Mouse (Mus musculus) MEL (cell line): ENCODE results near the gene Ubac2. TPM values are rescaled to one million over a fixed set of nuclear protein-coding genes. Genes with fewer than 3 reads are reported as not detected.

Experiments
- DNase-seq: peaks from one replicate; pipeline ENCODE4 v3.0.0; 2011; ENCODE audit warnings: low read depth, low spot score
- H3K27ac ChIP-seq: 2 replicates; pipeline ENCODE4 v1.5.1; 2012; ENCODE audit warnings: low read depth, mild to moderate bottlenecking, control low read depth, low read length, moderate library complexity; ENCODE audit not compliant: control insufficient read depth
- H3K27me3 ChIP-seq, 2 experiments: fragments of 150-350 bp in 1 of 2; sonication (generic) in 1 of 2; 2 replicates each; pipeline ENCODE4 v1.6.1; 2012; ENCODE audit warnings: low read length in 2 of 2, mild to moderate bottlenecking in 2 of 2, improper control_type of control experiment in 1 of 2, moderate library complexity in 1 of 2; ENCODE audit not compliant: insufficient read depth in 2 of 2, control insufficient read depth in 1 of 2
- H3K36me3 ChIP-seq, 2 experiments: 2 replicates each; pipeline ENCODE4 v1.6.1; 2012 to 2014; ENCODE audit warnings: low read length in 2 of 2, improper control_type of control experiment in 1 of 2, inconsistent platforms in 1 of 2, mild to moderate bottlenecking in 1 of 2; ENCODE audit not compliant: insufficient read depth in 2 of 2, control insufficient read depth in 1 of 2
- H3K4me1 ChIP-seq, 2 experiments: fragments of 150-350 bp in 1 of 2; sonication (generic) in 1 of 2; 2 replicates each; pipeline ENCODE4 v1.6.1; 2012; ENCODE audit warnings: low read length in 2 of 2, improper control_type of control experiment in 1 of 2, mild to moderate bottlenecking in 1 of 2; ENCODE audit not compliant: insufficient read depth in 2 of 2, control insufficient read depth in 1 of 2
- H3K4me3 ChIP-seq, 2 experiments: fragments of 150-350 bp in 1 of 2; sonication (generic) in 1 of 2; 2 replicates each; pipeline ENCODE4 v1.5.1; 2012; ENCODE audit warnings: low read depth in 2 of 2, low read length in 2 of 2, mild to moderate bottlenecking in 2 of 2, moderate library complexity in 2 of 2, control low read depth in 1 of 2, improper control_type of control experiment in 1 of 2; ENCODE audit not compliant: control insufficient read depth in 1 of 2, insufficient read depth in 1 of 2
- H3K79me2 ChIP-seq: 2 replicates; pipeline ENCODE4 v1.6.1; 2012; ENCODE audit warnings: mild to moderate bottlenecking, low read length, moderate library complexity; ENCODE audit not compliant: control insufficient read depth, poor library complexity, insufficient read depth
- H3K9ac ChIP-seq: 2 replicates; pipeline ENCODE4 v1.6.1; 2012; ENCODE audit warnings: low read depth, mild to moderate bottlenecking, control low read depth, low read length, moderate library complexity; ENCODE audit not compliant: control insufficient read depth, poor library complexity, severe bottlenecking
- H3K9me3 ChIP-seq: fragments of 150-350 bp; sonication (generic); replicated peaks from 2 replicates; pipeline ENCODE4 v1.6.1; 2012; ENCODE audit warnings: mild to moderate bottlenecking, low read length, improper control_type of control experiment, moderate library complexity; ENCODE audit not compliant: insufficient read depth
- CHD2 ChIP-seq: IDR thresholded peaks from 2 replicates; pipeline ENCODE4 v1.6.1; 2011; ENCODE audit warnings: low read length, improper control_type of control experiment
- E2F4 ChIP-seq: IDR thresholded peaks from 2 replicates; pipeline ENCODE4 v1.6.1; 2011; ENCODE audit warnings: low read depth, low read length, improper control_type of control experiment, borderline replicate concordance
- ETS1 ChIP-seq: IDR thresholded peaks from 2 replicates; pipeline ENCODE4 v1.6.1; 2012; ENCODE audit warnings: low read depth, mild to moderate bottlenecking, inconsistent platforms, low read length, improper control_type of control experiment, moderate library complexity
- GABPA ChIP-seq: IDR thresholded peaks from 2 replicates; pipeline ENCODE4 v1.6.1; 2012; ENCODE audit warnings: low read depth, mild to moderate bottlenecking, inconsistent platforms, low read length, improper control_type of control experiment, moderate library complexity
- HCFC1 ChIP-seq: IDR thresholded peaks from 2 replicates; pipeline ENCODE4 v1.6.1; 2012; ENCODE audit warnings: low read depth, mild to moderate bottlenecking, inconsistent platforms, low read length, improper control_type of control experiment, moderate library complexity
- KAT2A ChIP-seq: conservative IDR thresholded peaks from 2 replicates; pipeline ENCODE4 v1.6.1; 2012; ENCODE audit warnings: low read depth, low read length, improper control_type of control experiment, inconsistent platforms
- MAFK ChIP-seq: IDR thresholded peaks from 2 replicates; pipeline ENCODE4 v1.6.1; 2011; ENCODE audit warnings: low read depth, mild to moderate bottlenecking, low read length, improper control_type of control experiment, borderline replicate concordance
- MAZ ChIP-seq: IDR thresholded peaks from 2 replicates; pipeline ENCODE4 v1.6.1; 2012; ENCODE audit warnings: low read depth, mild to moderate bottlenecking, inconsistent platforms, low read length, improper control_type of control experiment
- MEF2A ChIP-seq: IDR thresholded peaks from 2 replicates; pipeline ENCODE4 v1.6.1; 2014; ENCODE audit warnings: low read depth, mild to moderate bottlenecking, inconsistent platforms, low read length, improper control_type of control experiment; ENCODE audit not compliant: poor library complexity, insufficient replicate concordance, severe bottlenecking; ENCODE audit errors: extremely low read depth
- MXI1 ChIP-seq: IDR thresholded peaks from 2 replicates; pipeline ENCODE4 v1.6.1; 2011; ENCODE audit warnings: mild to moderate bottlenecking, low read depth, low read length, improper control_type of control experiment
- MYC ChIP-seq: IDR thresholded peaks from 2 replicates; pipeline ENCODE4 v1.6.1; 2011; ENCODE audit warnings: low read depth, mild to moderate bottlenecking, low read length, improper control_type of control experiment, moderate library complexity
- NELFE ChIP-seq: IDR thresholded peaks from 2 replicates; pipeline ENCODE4 v1.6.1; 2011; ENCODE audit warnings: low read depth, low read length, improper control_type of control experiment
- NRF1 ChIP-seq: IDR thresholded peaks from 2 replicates; pipeline ENCODE4 v1.6.1; 2014; ENCODE audit warnings: low read depth, mild to moderate bottlenecking, inconsistent platforms, low read length, improper control_type of control experiment, moderate library complexity; ENCODE audit not compliant: poor library complexity, insufficient read depth, severe bottlenecking
- POLR2AphosphoS2 ChIP-seq: IDR thresholded peaks from 2 replicates; pipeline ENCODE4 v1.6.1; 2011; ENCODE audit warnings: low read length, improper control_type of control experiment
- SIN3A ChIP-seq: IDR thresholded peaks from 2 replicates; pipeline ENCODE4 v1.6.1; 2012; ENCODE audit warnings: low read length, improper control_type of control experiment, inconsistent platforms
- SMC3 ChIP-seq: IDR thresholded peaks from 2 replicates; pipeline ENCODE4 v1.6.1; 2011; ENCODE audit warnings: low read depth, low read length, improper control_type of control experiment
- TAL1 ChIP-seq: IDR thresholded peaks from 2 replicates; pipeline ENCODE4 v1.6.1; 2012; ENCODE audit warnings: mild to moderate bottlenecking, inconsistent platforms, low read length, moderate library complexity, mixed read lengths
- TCF12 ChIP-seq: IDR thresholded peaks from 2 replicates; pipeline ENCODE4 v1.6.1; 2014; ENCODE audit warnings: low read depth, mild to moderate bottlenecking, inconsistent platforms, low read length, improper control_type of control experiment, moderate library complexity
- UBTF ChIP-seq: IDR thresholded peaks from 2 replicates; pipeline ENCODE4 v1.6.1; 2012; ENCODE audit warnings: low read depth, mild to moderate bottlenecking, inconsistent platforms, low read length, improper control_type of control experiment, moderate library complexity, borderline replicate concordance; ENCODE audit not compliant: insufficient read depth
- USF1 ChIP-seq: IDR thresholded peaks from 2 replicates; pipeline ENCODE4 v1.6.1; 2014; ENCODE audit warnings: low read depth, mild to moderate bottlenecking, inconsistent platforms, low read length, improper control_type of control experiment, moderate library complexity
- USF2 ChIP-seq, 2 experiments: IDR thresholded peaks; 2 replicates each; pipeline ENCODE4 v1.6.1; 2011 to 2012; ENCODE audit warnings: improper control_type of control experiment in 2 of 2, low read length in 2 of 2, borderline replicate concordance in 1 of 2, inconsistent platforms in 1 of 2, low read depth in 1 of 2, mild to moderate bottlenecking in 1 of 2; ENCODE audit not compliant: insufficient read depth in 1 of 2
- ZC3H11A ChIP-seq: IDR thresholded peaks from 2 replicates; pipeline ENCODE4 v1.6.1; 2012; ENCODE audit warnings: low read depth, mild to moderate bottlenecking, inconsistent platforms, low read length, improper control_type of control experiment
- ZNF384 ChIP-seq: IDR thresholded peaks from 2 replicates; pipeline ENCODE4 v1.6.1; 2012; ENCODE audit warnings: low read depth, mild to moderate bottlenecking, inconsistent platforms, low read length, improper control_type of control experiment
- polyA plus RNA-seq, 2 experiments: library from polyadenylated mRNA; stranded (reverse) in 1 of 2; unstranded in 1 of 2; fragments of >175 nt in 1 of 2; fragments of >200 nt in 1 of 2; gene quantifications; 2 replicates each; pipeline versions ENCODE4 v1.2.1 to v1.2.4; 2012; ENCODE audit warnings: low replicate concordance in 2 of 2, low read depth in 1 of 2; ENCODE audit not compliant: insufficient read length in 2 of 2, insufficient read depth in 1 of 2, missing spikeins in 1 of 2
- total RNA-seq: library from RNA; depleted of rRNA; stranded (reverse); fragments of 300-350 nt; gene quantifications from 2 replicates; pipeline ENCODE4 v1.2.3, GENCODE M21; 2012

Gene Ubac2
- total and polyA plus RNA-seq, 3 experiments: 32.9 to 44.8 TPM; not detected in 1

DNA sequence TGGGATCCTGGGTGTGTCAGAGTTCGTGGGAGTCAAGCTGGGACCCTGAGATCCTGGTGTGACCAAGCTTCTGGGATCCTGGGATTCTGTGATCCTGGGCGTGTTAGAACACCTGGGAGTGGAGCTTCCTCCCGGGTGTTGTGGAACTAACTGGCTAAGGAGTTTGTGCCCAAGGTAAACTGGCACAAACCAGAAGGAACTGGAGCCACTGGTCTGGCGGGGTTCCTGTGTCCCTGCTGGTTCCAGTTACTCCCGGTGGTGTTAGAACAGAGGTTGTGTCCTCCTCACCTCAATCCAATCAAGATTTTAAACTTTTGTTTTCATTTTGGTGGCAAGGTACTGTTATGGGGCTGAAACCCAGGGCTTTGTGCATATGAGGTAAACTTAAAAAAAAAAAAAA is 67.7 kb downstream of the Ubac2 start:
- H3K9ac ChIP-seq: no peak overlapping the region
- no peaks in the 10 kb centered on the region; a peak in 1 of 4 replicates for H3K36me3 ChIP-seq
- no peaks in the 10 kb centered on the region for H3K79me2 ChIP-seq
- no peak overlapping the region for H3K27ac ChIP-seq
- no peak overlapping the region for H3K4me3 ChIP-seq
- TF ChIP-seq POLR2AphosphoS2: no peak
- no peak for TF ChIP-seq HCFC1
- TF ChIP-seq ZNF384: no peak
- TF ChIP-seq KAT2A: no peak
- no peak for TF ChIP-seq SIN3A
- no peak for TF ChIP-seq SMC3
- no peak for TF ChIP-seq MAZ
- no peak for TF ChIP-seq MAFK
- no peak for TF ChIP-seq UBTF
- no peak for TF ChIP-seq ETS1
- no peak for TF ChIP-seq USF1
- TF ChIP-seq TAL1: no peak
- no peak for TF ChIP-seq MYC
- no peak for TF ChIP-seq E2F4
- TF ChIP-seq MEF2A: no peak
- no peak for TF ChIP-seq ZC3H11A
- H3K27me3 ChIP-seq: no peaks in the 10 kb centered on the region
- H3K9me3 ChIP-seq: no peaks in the 10 kb centered on the region; the same call in 1 of the 2 replicates
- no peak for DNase-seq
- H3K4me1 ChIP-seq: peaks cover 3 to 4% of the 10 kb centered on the region in 2 experiments; a peak in 2 of 4 replicates

GRCm38 (mm10) chr14:121946728-121947127 is 68.3 kb downstream of the Ubac2 start:
- no peak for DNase-seq
- peaks cover 3 to 6% of the 10 kb centered on the region in 2 experiments; a peak in 2 of 4 replicates for H3K4me1 ChIP-seq

More at GRCm38 (mm10) chr14:121946728-121947127, 68.3 kb downstream of the Ubac2 start:
- Histone ChIP-seq H3K79me2 (no peaks in the 10 kb centered on the region), H3K9me3 (no peaks in the 10 kb centered on the region; the same call in 1 of the 2 replicates), H3K27ac (no peak overlapping the region), H3K36me3 (no peaks in the 10 kb centered on the region; a peak in 1 of 4 replicates), H3K4me3 (no peak overlapping the region), H3K9ac (no peak overlapping the region), H3K27me3 (no peaks in the 10 kb centered on the region)
- TF ChIP-seq USF2 (IDR thresholded peaks at IDR 0.05; ENCODE audit: borderline replicate concordance in 1 of 2, insufficient read depth in 1 of 2, low read depth in 1 of 2, low read length in 2 of 2): no peak
- no peak for TF ChIP-seq MXI1
- TF ChIP-seq NRF1: no peak
- TF ChIP-seq TCF12: no peak
- TF ChIP-seq ZNF384: no peak
- TF ChIP-seq E2F4: no peak
- no peak for TF ChIP-seq NELFE
- TF ChIP-seq CHD2: no peak
- no peak for TF ChIP-seq KAT2A
- no peak for TF ChIP-seq MAFK
- no peak for TF ChIP-seq GABPA
